Mouse (Mus musculus) olfactory bulb, adult 2 months (tissue): ENCODE results near the gene Bcan. TPM values are rescaled to one million over a fixed set of nuclear protein-coding genes. Genes with fewer than 3 reads are reported as not detected.

ENCODE experiments used
- H3K27ac ChIP-seq: fragments of 200-500 bp; 2 replicates; pipeline ENCODE4 v1.5.1; 2012; ENCODE audit warnings: low read depth, low read length; ENCODE audit not compliant: insufficient read depth
- H3K4me1 ChIP-seq: fragments of 200-500 bp; 2 replicates; pipeline ENCODE4 v1.6.1; 2012; ENCODE audit warnings: low read length; ENCODE audit not compliant: control insufficient read depth, insufficient read depth
- H3K4me3 ChIP-seq: fragments of 200-500 bp; 2 replicates; pipeline ENCODE4 v1.5.1; 2012; ENCODE audit warnings: mild to moderate bottlenecking, low read depth, low read length, moderate library complexity; ENCODE audit not compliant: insufficient read depth
- CTCF ChIP-seq: fragments of 200-500 bp; IDR thresholded peaks from 2 replicates; pipeline ENCODE4 v1.5.1; 2012; ENCODE audit warnings: low read depth, mild to moderate bottlenecking, low read length, moderate library complexity; ENCODE audit not compliant: insufficient read depth
- POLR2A ChIP-seq: fragments of 200-500 bp; IDR thresholded peaks from 2 replicates; pipeline ENCODE4 v1.6.1; 2012; ENCODE audit warnings: mild to moderate bottlenecking, low read depth, low read length, moderate library complexity; ENCODE audit not compliant: insufficient read depth
- WGBS: fragments of 180-500 bp; shearing (Covaris S2); methylation state at CpG from one replicate; pipeline ENCODE4 v1.1.7; 2018; 5-methylcytosine and 5-hydroxymethylcytosine counted together
- polyA plus RNA-seq: library from polyadenylated mRNA; stranded (reverse); fragments of >200 nt; gene quantifications from 2 replicates; pipeline ENCODE4 v1.2.4, GENCODE M21; 2012; ENCODE audit warnings: low replicate concordance; ENCODE audit not compliant: missing spikeins, insufficient read depth, insufficient read length

Bcan gene
- polyA plus RNA-seq, 1 experiment: not detected

GRCm38 (mm10) chr3:87984094-87984493, 15.9 kb downstream of the Bcan start:
- WGBS: 51% methylated on average over 3 of the region's 3 CpGs
- H3K4me1 ChIP-seq: peaks cover 55% of the 10 kb centered on the region

GRCm38 (mm10) chr3:87983627-87984026, 16.4 kb downstream of the Bcan start:
- peaks cover 55% of the 10 kb centered on the region for H3K4me1 ChIP-seq
- 83% methylated on average over 6 of the region's 6 CpGs for WGBS
- TF ChIP-seq POLR2A: no peak
- TF ChIP-seq CTCF: no peak
- H3K4me3 ChIP-seq: no peak overlapping the region
- H3K27ac ChIP-seq: no peak overlapping the region

More at GRCm38 (mm10) chr3:87984094-87984493, 15.9 kb downstream of the Bcan start:
- Histone ChIP-seq H3K27ac (no peak overlapping the region), H3K4me3 (no peak overlapping the region)
- TF ChIP-seq POLR2A (no peak), CTCF (no peak)

GRCm38 (mm10) chr3:87982836-87983601, 17.0 kb downstream of the Bcan start:
- TF ChIP-seq POLR2A (no peak), CTCF (no peak)
- H3K4me1 ChIP-seq: peaks cover 52% of the 10 kb centered on the region
- H3K4me3 ChIP-seq: no peak overlapping the region
- no peak overlapping the region for H3K27ac ChIP-seq
- WGBS: 44% methylated on average over 13 of the region's 13 CpGs

- WGBS: 58% methylated on average over 12 of the region's 12 CpGs
Observed at GRCm38 (mm10) chr3:87981894-87982835, 17.9 kb downstream of the Bcan start.

GRCm38 (mm10) chr3:87981214-87981760, 18.7 kb downstream of the Bcan start:
- WGBS: 80% methylated on average over 6 of the region's 6 CpGs
- no peak for TF ChIP-seq POLR2A
- no peak for TF ChIP-seq CTCF
- no peak overlapping the region for H3K4me3 ChIP-seq
- peaks cover 39% of the 10 kb centered on the region for H3K4me1 ChIP-seq
- H3K27ac ChIP-seq: no peak overlapping the region

More at GRCm38 (mm10) chr3:87981894-87982835, 17.9 kb downstream of the Bcan start:
- no peak for TF ChIP-seq POLR2A
- no peak for TF ChIP-seq CTCF
- Histone ChIP-seq H3K27ac (no peak overlapping the region), H3K4me3 (no peak overlapping the region), H3K4me1 (peaks cover 47% of the 10 kb centered on the region)

GRCm38 (mm10) chr3:87980728-87981127, 19.3 kb downstream of the Bcan start:
- H3K4me1 ChIP-seq: peaks cover 33% of the 10 kb centered on the region
- H3K27ac ChIP-seq: no peak overlapping the region
- no peak overlapping the region for H3K4me3 ChIP-seq
- TF ChIP-seq CTCF: no peak
- no peak for TF ChIP-seq POLR2A
- 84% methylated on average over 5 of the region's 5 CpGs for WGBS

GRCm38 (mm10) chr3:87980085-87980484, 19.9 kb downstream of the Bcan start:
- peaks cover 27% of the 10 kb centered on the region for H3K4me1 ChIP-seq
- H3K27ac ChIP-seq: no peak overlapping the region
- WGBS: 77% methylated on average over 3 of the region's 3 CpGs
- TF ChIP-seq CTCF (no peak), POLR2A (no peak)
- H3K4me3 ChIP-seq: no peak overlapping the region

GRCm38 (mm10) chr3:87979493-87979892, 20.5 kb downstream of the Bcan start:
- H3K4me3 ChIP-seq: no peak overlapping the region
- H3K27ac ChIP-seq: no peak overlapping the region
- H3K4me1 ChIP-seq: peaks cover 29% of the 10 kb centered on the region
- TF ChIP-seq CTCF (no peak), POLR2A (no peak)
- 91% methylated on average over 5 of the region's 5 CpGs for WGBS
